Mouse (Mus musculus) cerebellum, adult 8-10 months (tissue): Measurements from ENCODE around the gene Adgrb3.
"Not testable (repeated sequence)": the region's sequence is repeated elsewhere in the genome, so short reads cannot be mapped to it uniquely, and the experiment has no call there.

Experiments used
- DNase-seq: peaks from one replicate; pipeline ENCODE4 v3.0.0; 2022

The Adgrb3 gene

DNA sequence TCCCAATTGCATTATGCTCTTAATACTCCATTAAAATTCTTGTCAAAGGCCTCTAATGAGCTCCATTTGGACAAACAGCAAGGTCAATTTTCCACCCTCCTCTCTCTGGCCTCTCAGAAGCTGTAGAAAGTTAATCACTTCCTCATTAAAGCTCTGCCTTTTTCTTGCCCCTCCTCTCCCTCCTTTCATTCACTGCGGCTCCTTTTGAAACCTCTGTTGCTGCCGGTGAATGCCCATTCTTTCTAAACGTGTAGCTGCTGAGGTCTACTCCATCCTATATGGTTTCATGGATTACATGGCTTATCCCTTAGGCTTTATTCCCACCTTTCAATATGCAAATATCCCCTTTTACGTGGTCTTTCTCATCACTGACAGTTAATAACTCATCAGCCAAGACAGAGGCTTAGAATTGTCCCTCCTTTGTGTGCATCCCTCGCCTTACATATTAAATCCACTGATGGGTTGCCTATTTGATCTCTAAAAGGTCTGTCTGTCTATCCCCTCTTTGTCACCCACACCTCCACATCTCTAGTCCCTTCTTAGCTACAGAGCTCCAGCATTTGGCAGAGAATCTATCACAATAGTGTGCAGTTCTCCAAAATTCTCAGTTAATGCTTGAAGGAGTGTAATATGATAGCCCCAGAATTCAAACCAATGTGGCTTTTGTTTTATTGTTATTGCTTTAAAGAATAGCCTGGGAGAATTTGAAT, 741.3 kb downstream of the Adgrb3 start:
- no peak for DNase-seq

DNA sequence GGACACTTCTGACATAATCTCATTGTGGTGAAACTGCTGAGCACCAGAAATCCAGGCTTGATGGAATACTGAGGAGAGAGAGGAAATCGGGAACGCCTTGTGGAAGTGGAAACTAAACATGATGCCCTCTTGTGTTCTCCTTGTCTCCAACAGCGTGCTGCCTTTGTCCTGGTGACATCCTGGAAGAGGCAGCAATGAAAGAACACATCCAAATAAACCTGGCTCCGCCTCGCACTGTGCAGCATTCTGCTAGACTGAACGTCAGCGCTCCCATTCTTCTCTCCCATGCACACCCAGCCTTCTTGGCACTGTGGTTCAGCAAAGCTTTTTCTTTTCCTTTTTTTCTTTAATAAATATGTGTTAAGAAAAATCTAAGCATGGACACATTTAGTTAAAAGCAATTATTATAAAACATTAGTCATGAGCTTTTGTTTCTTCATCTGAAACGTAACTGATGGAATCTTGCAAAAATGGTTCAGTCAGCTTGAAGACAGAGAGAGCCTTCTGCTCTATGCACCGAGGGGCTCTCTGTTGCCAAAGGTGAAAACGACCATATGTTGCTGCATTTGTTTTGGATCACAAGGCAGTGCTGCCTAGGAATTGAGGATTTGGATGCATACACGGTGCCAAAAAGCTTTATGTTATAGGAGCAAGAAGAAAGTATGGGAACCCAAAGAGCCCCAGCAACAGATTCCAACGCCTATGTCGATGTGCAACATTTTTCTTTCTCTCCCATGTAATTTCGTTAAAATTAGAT, 743.7 kb downstream of the Adgrb3 start:
- peak; percentile 73 for DNase-seq

DNA sequence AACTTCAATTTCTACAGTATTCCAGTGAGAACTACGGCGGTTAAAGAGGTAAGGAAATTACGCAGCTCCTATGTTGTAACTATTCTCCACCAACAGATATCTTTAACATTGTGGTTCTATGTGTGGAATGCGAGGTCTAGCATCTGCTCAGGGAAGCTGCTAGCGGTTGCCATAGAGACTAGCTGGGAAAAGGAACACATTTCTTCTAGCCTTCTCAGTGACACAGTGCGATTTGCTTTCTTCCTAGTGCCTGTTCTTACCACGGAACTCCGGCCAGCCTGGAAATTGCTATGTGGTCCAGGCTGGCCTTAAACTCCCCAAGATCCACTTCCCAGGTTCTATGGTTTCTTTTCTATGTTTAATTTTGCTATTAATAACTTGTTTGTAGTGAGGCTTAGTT, 747.1 kb downstream of the Adgrb3 start:
- DNase-seq: no peak

DNA sequence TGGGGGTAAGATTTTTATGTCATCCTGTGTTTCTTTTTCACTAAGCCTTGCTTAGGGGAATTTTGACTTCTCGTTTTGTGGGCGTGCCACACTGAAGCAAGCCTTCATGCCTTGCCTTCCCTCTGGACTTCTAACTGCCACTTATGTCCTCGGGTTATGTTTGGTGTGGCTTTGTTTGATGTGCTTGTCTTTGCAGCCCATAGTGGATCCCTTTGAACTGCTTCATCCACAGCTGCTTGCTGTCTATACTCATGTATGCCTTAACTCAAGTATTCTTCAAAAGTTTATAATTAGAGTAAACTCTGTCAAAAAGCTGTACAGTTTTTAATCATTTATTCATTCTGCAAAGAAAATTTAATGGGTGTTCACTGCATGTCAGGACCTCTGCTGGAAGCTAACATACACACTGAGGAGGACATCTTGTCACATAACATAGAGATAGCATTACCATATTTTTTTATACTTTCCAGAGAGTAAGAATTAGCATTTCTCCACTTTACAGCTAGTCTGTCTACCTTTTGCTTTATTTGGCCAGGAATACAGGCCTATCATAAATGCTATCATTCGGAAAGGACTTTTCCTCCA, 748.1 kb downstream of the Adgrb3 start:
- DNase-seq: no peak

DNA sequence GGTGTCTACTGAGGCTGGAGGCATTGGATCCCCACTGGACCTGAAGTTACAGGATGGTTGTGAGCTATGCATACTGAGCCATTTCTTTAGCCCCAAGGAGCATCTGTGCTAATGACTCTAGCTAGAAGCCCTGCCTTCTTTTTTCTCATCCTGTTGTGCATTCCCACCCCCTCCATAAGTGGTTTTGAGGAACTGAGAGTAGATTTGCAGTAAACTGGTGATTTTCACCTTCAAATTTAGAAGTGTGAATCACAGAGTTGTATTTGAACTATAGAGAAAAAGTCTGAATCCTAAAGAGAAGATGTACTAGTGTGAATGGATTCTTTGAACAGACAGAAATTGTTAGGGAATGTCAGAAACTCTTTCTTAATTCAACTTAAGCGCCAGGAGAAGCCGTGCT, 750.1 kb downstream of the Adgrb3 start:
- DNase-seq: no peak

DNA sequence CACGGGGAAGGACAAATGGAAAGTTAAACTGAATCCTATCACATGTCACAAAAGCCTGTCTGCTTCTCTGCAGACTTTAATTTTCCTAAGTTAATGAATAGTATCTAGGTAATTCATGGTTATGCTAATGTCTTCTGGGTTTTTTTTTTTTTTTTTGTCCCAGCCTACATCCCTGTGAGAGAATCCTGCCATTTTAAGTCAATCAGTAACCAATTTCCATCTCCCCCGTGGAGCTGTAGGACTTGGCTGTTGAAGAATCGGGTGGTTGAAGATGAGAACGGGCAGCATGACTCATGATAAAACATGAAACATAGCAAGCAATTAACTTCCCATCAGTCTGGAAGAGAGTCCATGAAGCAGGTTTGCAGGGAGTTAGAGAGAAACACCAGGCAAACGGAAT, 753.6 kb downstream of the Adgrb3 start:
- no peak for DNase-seq

DNA sequence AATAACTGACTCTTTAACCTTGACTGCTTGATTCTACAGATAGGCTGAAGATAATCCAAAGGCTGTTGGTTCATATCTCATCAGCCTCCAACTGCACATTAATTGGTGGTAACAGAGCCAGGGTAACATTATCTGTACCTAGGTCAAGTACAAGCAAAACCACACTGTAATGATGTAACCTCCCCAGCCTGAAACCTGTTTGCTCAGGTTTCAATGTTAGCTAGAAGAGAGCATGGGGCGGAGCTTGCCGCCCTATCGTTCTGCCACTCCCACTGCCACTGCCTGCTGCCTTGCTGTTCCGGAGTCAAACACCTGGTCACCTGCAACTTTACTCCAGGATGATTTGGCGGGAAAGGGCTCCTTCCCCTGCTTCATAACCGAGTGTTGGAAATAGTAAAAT, 765.5 kb downstream of the Adgrb3 start:
- DNase-seq: no peak

DNA sequence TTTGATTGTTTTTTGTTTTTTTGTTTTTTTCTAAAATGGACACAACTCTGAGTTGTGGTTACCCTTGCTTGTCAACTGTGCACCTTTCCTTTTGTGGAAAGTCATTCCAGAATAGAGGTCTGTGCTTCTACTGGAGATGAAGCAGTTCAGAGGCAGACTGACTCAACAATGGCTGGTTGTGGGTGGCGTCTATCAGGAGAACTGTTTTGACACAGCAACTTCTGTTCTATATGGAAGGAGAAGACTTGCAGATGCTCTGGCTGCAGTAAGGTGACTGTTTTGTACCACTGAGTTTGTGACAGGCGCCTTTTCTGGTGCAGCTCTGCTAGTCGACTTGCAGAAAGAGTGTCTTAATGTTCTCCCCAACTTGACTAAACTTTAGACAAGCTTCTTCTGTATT, 768.6 kb downstream of the Adgrb3 start:
- no peak for DNase-seq

DNA sequence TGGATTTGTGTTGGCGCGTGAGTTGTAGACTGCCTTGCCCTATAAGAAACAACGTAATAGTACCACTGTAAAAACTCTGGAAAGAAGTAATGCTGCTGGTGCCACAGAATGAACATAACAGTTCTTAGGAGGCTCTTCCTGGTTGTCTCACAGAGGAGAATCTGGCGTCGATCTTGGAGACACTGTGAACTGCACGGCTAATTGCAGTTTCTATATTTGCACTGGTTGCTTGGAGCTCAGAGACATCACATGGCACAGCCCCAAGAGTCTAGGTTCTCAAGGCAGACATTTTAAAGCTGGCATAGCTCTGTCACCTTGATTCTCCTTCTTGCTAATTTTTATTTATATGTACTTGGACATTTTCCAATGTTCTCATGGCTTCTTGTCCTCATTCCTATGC, 769.3 kb downstream of the Adgrb3 start:
- DNase-seq: peak; percentile 30

DNA sequence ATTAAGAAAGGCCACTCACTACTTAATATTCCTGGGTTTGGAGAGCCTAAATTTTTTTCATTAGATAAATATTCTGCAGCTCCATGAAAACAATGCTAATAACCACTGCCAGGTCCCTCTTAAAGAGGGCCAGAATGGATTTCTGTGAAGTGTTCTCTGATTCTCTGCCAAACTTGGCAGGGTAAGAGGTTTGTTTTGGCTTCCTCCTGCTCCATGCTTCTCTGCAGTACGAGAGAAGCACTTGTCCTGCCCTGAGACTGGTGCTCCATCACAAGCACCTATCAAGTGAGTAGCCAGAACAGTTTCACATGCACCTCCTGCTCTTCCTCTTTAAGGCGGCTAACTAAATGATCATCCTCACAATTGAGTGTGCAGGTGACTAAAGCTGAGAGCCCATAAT, 771.9 kb downstream of the Adgrb3 start:
- peak; percentile 24 for DNase-seq

DNA sequence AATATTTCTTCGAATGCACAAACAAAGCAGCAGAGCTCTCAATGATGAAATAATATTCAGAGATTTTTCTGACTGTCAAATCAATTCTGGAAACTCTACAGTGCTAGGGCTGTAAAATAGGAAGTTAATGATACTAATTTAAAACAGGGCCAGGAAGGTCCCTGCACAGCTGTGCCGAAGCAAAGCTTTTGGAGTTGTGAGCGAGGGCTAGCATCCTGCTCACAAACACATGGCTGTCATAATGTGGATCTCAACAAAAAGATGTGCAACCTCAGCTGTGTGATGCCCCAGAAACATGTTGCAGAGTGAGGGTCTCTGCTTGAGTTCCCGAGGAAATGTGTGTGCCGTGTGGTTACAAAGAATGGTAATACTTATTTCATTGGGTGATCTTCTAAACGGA, 772.3 kb downstream of the Adgrb3 start:
- no peak for DNase-seq

DNA sequence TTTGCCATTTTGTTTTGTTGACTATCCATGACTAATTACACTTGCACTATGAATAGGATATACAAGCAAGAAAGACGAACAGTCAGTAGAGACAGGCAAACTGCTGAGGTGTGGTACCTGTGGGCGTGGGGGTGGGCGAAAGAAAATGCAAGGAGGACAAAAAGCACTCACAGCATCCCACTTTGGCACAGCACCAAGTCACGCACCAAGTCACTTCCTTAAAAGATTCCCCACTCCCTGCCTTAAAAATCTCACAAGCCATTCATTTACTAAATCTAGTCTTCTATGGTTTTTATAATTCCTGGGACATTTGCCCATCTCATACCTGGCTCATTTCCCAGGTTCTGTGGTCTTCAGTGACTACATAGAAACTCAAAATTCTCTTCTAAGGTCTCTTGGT, 787.4 kb downstream of the Adgrb3 start:
- no peak for DNase-seq

DNA sequence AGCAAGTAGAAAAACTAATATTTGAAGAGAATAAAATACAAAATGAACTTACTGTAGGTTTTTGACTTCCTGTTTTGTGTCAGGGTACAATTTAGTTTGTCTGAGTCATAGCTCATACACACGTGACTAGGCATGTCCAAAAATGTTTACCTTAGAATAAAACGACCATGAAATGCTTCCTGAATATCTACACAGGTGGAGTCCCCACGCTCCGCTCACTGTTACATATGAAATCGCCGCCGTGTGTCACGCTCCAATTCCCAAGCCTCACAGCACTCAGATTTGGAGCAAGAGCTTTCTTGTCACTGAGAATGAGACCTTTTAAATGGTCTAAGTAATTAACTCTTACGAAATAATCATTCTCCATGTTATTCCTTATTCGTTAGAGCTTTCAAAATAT, 795.3 kb downstream of the Adgrb3 start:
- peak; percentile 13 for DNase-seq

DNA sequence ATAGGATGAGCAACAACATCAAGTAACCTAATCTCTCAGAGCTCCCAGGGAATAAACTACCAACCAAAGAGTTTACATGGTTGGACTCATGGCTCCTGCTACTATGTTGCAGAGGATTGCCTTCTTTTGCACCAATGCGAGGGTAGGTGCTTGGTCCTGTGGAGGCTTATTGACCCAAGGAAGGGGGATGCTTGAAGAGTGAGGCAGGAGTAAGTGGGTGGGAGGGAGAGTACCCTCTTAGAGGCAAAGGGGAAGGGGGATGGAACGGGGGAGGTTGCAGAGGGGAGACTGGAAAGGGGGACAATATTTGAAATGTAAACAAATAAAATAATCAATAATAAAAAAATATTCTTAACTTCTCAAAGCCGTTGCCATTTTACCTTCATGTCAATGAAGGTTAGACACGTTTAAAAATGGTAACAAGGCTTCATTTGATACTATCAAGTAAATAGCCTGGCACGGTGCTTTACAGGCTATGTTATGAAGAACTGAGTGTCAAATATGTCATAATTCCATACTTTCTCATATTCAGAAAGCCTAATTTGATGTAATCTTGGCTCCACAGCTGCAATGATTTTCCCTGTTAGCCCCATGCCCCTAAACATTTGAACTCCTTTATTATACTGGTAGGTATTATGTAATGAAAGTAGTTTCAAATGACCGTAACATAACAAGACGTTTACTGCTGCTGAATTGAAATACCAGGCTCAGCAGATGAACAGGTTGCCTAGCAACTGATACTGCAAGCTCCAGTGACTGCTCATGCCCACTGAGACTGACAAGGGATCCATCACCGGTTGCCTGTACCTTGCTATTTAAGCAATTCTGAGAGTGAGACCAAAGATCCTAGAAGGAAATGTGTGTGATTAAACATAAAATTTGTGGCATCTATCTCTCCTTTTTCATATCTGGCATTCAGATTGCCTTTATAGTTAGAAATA, 796.1 kb downstream of the Adgrb3 start:
- peak; percentile 38 for DNase-seq

DNA sequence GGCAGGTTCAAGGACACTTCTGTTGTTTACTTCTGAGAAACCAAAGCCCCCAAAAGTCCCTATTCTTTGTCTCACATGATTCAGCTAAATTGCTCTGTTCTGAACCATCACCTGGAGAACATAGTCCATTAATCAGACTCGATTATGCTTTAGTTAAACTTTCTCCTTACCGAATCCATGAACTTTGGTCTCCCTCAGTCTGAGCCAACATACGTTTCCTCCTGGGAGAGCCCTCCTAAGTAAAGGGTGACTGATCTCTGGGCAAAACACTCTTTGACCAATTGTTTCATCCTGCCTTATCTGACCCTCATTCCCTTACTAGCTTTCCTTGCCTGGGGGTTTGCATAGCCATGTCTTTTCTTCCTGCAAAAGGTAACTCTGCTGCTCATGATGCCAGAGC, 806.4 kb downstream of the Adgrb3 start:
- no peak for DNase-seq

DNA sequence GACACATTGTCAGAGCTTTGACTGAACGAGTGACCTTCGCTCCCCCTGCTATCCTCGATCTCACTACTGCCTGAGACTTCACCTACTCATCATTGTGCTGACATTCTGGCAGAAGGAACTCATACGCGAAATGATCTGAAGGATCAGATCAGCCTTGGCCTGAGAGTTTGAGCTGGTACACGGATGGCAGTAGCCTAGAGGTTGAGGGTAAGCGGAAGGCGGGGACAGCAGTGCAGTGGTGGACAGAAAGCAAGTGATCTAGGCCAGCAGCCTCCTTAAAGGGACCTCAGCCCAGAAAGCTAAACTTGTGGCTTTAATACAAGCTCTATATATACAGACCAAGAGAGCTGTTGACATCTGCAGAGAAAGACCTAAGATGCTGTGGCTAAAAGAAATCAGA, 811.7 kb downstream of the Adgrb3 start:
- not testable (repeated sequence) for DNase-seq
